Mouse (Mus musculus): ENCODE results near the gene Lpp. TPM values are rescaled to one million over a fixed set of nuclear protein-coding genes. Genes with fewer than 3 reads are reported as not detected.
A peak's percentile ranks its signal among the peaks of the same experiment; 100 is the strongest.

Lpp gene
- polyA plus RNA-seq (2016; fragmentation: Nextera tagmentation; extraction: Ambion mirVana): 18.8 and 20.7 TPM in 2 replicates

- Histone ChIP-seq H3K9me3 (no peaks in the 10 kb centered on the region), H3K9ac (replicated peaks) (peak within 1 kb of the TSS; percentile 85), H3K36me3 (no peaks in the 10 kb centered on the region), H3K4me1 (peaks cover 18% of the 10 kb centered on the region; the same call in 1 of the 2 replicates), H3K4me3 (peak within 1 kb of the TSS; percentile 93), H3K27ac (replicated peaks) (peak within 1 kb of the TSS; percentile 83), H3K4me2 (replicated peaks) (peak within 1 kb of the TSS; percentile 80), H3K27me3 (peaks cover 18% of the 10 kb centered on the region; the same call in 1 of the 2 replicates)
- ATAC-seq (ENCODE audit: low FRiP score, low read depth): peak; percentile 92
- 3% methylated on average over 42 of the region's 42 CpGs for WGBS
These were observed at the start of gene Lpp for GRCm38 (mm10) chr16:24392651-24393555. TSS of gene Lpp (plus strand) at chr16:24393507.

- Histone ChIP-seq H3K27ac (replicated peaks) (no peak overlapping the region), H3K4me2 (replicated peaks) (no peak overlapping the region), H3K36me3 (no peaks in the 10 kb centered on the region), H3K9me3 (no peaks in the 10 kb centered on the region), H3K4me3 (no peak overlapping the region), H3K4me1 (peaks cover 3% of the 10 kb centered on the region; the same call in 1 of the 2 replicates), H3K27me3 (no peaks in the 10 kb centered on the region), H3K9ac (replicated peaks) (no peak overlapping the region)
- 76% methylated on average over 21 of the region's 21 CpGs for WGBS
- no peak for ATAC-seq (ENCODE audit: low FRiP score, low read depth)
These were observed 45.5 kb upstream of the Lpp start for GRCm38 (mm10) chr16:24347582-24348411.

- Histone ChIP-seq H3K4me1 (peaks cover 3% of the 10 kb centered on the region; the same call in 1 of the 2 replicates), H3K36me3 (no peaks in the 10 kb centered on the region), H3K27ac (replicated peaks) (no peak overlapping the region), H3K4me2 (replicated peaks) (no peak overlapping the region), H3K9me3 (no peaks in the 10 kb centered on the region), H3K27me3 (no peaks in the 10 kb centered on the region), H3K4me3 (no peak overlapping the region), H3K9ac (replicated peaks) (no peak overlapping the region)
- WGBS: 88% methylated on average over 6 of the region's 6 CpGs
- no peak for ATAC-seq (ENCODE audit: low FRiP score, low read depth)
These were observed 43.0 kb upstream of the Lpp start for GRCm38 (mm10) chr16:24350306-24350705.

- no peaks in the 10 kb centered on the region for H3K9me3 ChIP-seq
- 73% methylated on average over 6 of the region's 6 CpGs for WGBS
These were observed 42.6 kb upstream of the Lpp start for GRCm38 (mm10) chr16:24350751-24351150.

GRCm38 (mm10) chr16:24351811-24352210 is 41.5 kb upstream of the Lpp start:
- no peak overlapping the region for H3K4me3 ChIP-seq
- H3K9me3 ChIP-seq: no peaks in the 10 kb centered on the region
- 87% methylated on average over 1 of the region's 1 CpGs for WGBS
- no peak for ATAC-seq (ENCODE audit: low FRiP score, low read depth)
- H3K27me3 ChIP-seq: no peaks in the 10 kb centered on the region
- H3K9ac ChIP-seq (replicated peaks): no peak overlapping the region
- no peak overlapping the region for H3K4me2 ChIP-seq (replicated peaks)
- H3K27ac ChIP-seq (replicated peaks): no peak overlapping the region
- no peaks in the 10 kb centered on the region for H3K36me3 ChIP-seq
- H3K4me1 ChIP-seq: peaks cover 3% of the 10 kb centered on the region; the same call in 1 of the 2 replicates

More at GRCm38 (mm10) chr16:24350751-24351150, 42.6 kb upstream of the Lpp start:
- H3K4me1 ChIP-seq: peaks cover 3% of the 10 kb centered on the region; the same call in 1 of the 2 replicates
- ATAC-seq (ENCODE audit: low FRiP score, low read depth): no peak
- no peaks in the 10 kb centered on the region for H3K36me3 ChIP-seq
- H3K4me3 ChIP-seq: no peak overlapping the region
- H3K27me3 ChIP-seq: no peaks in the 10 kb centered on the region
- no peak overlapping the region for H3K9ac ChIP-seq (replicated peaks)
- H3K4me2 ChIP-seq (replicated peaks): no peak overlapping the region
- H3K27ac ChIP-seq (replicated peaks): no peak overlapping the region

- H3K9me3 ChIP-seq: no peaks in the 10 kb centered on the region
- no peaks in the 10 kb centered on the region for H3K4me1 ChIP-seq
- ATAC-seq (ENCODE audit: low FRiP score, low read depth): no peak
- no peak overlapping the region for H3K4me2 ChIP-seq (replicated peaks)
- no peak overlapping the region for H3K4me3 ChIP-seq
- no peaks in the 10 kb centered on the region for H3K36me3 ChIP-seq
- no peak overlapping the region for H3K27ac ChIP-seq (replicated peaks)
- H3K9ac ChIP-seq (replicated peaks): no peak overlapping the region
- no peaks in the 10 kb centered on the region for H3K27me3 ChIP-seq
- WGBS: 6% methylated on average over 3 of the region's 3 CpGs
These were observed 39.5 kb upstream of the Lpp start for GRCm38 (mm10) chr16:24353816-24354215.

- Histone ChIP-seq H3K4me3 (no peak overlapping the region), H3K27me3 (peaks cover 9% of the 10 kb centered on the region), H3K4me2 (replicated peaks) (no peak overlapping the region), H3K27ac (replicated peaks) (no peak overlapping the region), H3K36me3 (no peaks in the 10 kb centered on the region), H3K9me3 (no peaks in the 10 kb centered on the region), H3K9ac (replicated peaks) (no peak overlapping the region), H3K4me1 (no peaks in the 10 kb centered on the region)
- 89% methylated on average over 1 of the region's 1 CpGs for WGBS
- no peak for ATAC-seq (ENCODE audit: low FRiP score, low read depth)
These were observed 31.6 kb upstream of the Lpp start for GRCm38 (mm10) chr16:24361667-24362066.

- 85% methylated on average over 7 of the region's 7 CpGs for WGBS
These were observed 29.1 kb upstream of the Lpp start for GRCm38 (mm10) chr16:24364030-24364687.

GRCm38 (mm10) chr16:24365900-24366299 is 27.4 kb upstream of the Lpp start:
- peaks cover 20% of the 10 kb centered on the region for H3K27me3 ChIP-seq
- no peaks in the 10 kb centered on the region for H3K9me3 ChIP-seq
- no peak for ATAC-seq (ENCODE audit: low FRiP score, low read depth)
- H3K9ac ChIP-seq (replicated peaks): no peak overlapping the region
- no peaks in the 10 kb centered on the region for H3K4me1 ChIP-seq
- H3K27ac ChIP-seq (replicated peaks): no peak overlapping the region
- H3K4me2 ChIP-seq (replicated peaks): no peak overlapping the region
- WGBS: 64% methylated on average over 4 of the region's 4 CpGs
- H3K36me3 ChIP-seq: no peaks in the 10 kb centered on the region
- H3K4me3 ChIP-seq: no peak overlapping the region

More at GRCm38 (mm10) chr16:24364030-24364687, 29.1 kb upstream of the Lpp start:
- Histone ChIP-seq H3K4me2 (replicated peaks) (no peak overlapping the region), H3K27me3 (peaks cover 20% of the 10 kb centered on the region), H3K36me3 (no peaks in the 10 kb centered on the region), H3K4me3 (no peak overlapping the region), H3K27ac (replicated peaks) (no peak overlapping the region), H3K9ac (replicated peaks) (no peak overlapping the region), H3K9me3 (no peaks in the 10 kb centered on the region), H3K4me1 (no peaks in the 10 kb centered on the region)
- ATAC-seq (ENCODE audit: low FRiP score, low read depth): no peak

GRCm38 (mm10) chr16:24367071-24367470 is 26.2 kb upstream of the Lpp start:
- Histone ChIP-seq H3K4me2 (replicated peaks) (no peak overlapping the region), H3K9me3 (no peaks in the 10 kb centered on the region), H3K4me3 (no peak overlapping the region), H3K27ac (replicated peaks) (no peak overlapping the region), H3K4me1 (no peaks in the 10 kb centered on the region), H3K36me3 (no peaks in the 10 kb centered on the region), H3K27me3 (peaks cover 15% of the 10 kb centered on the region), H3K9ac (replicated peaks) (no peak overlapping the region)
- whole genome bisulfite sequencing: 77% methylated on average over 6 of the region's 6 CpGs
- ATAC-seq (ENCODE audit: low FRiP score, low read depth): no peak

GRCm38 (mm10) chr16:24367506-24367905 is 25.8 kb upstream of the Lpp start:
- Histone ChIP-seq H3K27ac (replicated peaks) (no peak overlapping the region), H3K4me3 (no peak overlapping the region), H3K4me2 (replicated peaks) (no peak overlapping the region), H3K9me3 (no peaks in the 10 kb centered on the region), H3K9ac (replicated peaks) (no peak overlapping the region), H3K36me3 (no peaks in the 10 kb centered on the region), H3K4me1 (no peaks in the 10 kb centered on the region), H3K27me3 (peaks cover 15% of the 10 kb centered on the region)
- ATAC-seq (ENCODE audit: low FRiP score, low read depth): no peak
- 74% methylated on average over 7 of the region's 7 CpGs for WGBS
